Comparison of ENCODE assay signal across 8 mouse cellular contexts in the genomic region with DNA sequence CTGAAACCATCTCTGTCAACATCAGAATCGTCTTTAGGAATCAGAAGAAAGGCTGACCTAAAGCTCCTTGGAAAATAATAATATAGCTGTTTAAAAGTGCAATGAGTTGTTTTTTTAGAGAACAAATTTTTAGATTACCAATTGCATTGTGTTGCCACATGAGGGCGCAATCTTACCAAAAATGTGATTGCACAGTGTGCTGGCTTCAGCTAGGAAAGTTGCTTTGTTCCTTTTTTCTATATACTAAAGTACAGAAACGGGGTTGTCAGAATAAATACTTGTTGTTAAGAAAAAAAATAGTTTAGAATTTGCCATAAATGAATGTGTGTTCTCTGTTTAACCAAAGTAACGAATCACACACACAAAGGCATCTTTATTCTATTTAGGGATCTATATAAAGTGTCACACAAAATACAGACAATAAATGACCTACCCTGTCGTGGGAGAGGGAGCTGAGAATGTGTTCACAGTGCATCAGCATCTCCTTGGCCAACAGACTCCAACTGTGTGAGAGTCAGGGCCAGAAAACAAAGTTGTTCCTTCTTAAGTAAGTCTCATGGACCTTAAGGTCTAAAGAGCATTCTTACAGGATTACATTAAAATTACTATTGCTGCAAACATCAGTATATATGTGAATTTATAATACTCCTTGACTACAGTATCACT.
DNase-seq lines count a peak whose midpoint lies in the region; ATAC-seq and TF ChIP-seq lines count a peak whose summit lies in the region.

No protein-coding gene starts in this region.

- H3K4me1 ChIP-seq in kidney, adult 2 months (ENCODE audit: control insufficient read depth, insufficient read depth, low read length): no peaks in the 10 kb centered on the region
- H3K4me1 ChIP-seq in forebrain, embryonic 13.5 days: no peaks in the 10 kb centered on the region
- no peaks in the 10 kb centered on the region for H3K4me1 ChIP-seq in limb, embryonic 14.5 days (ENCODE audit: control insufficient read depth, insufficient read depth, low read length)
- no peaks in the 10 kb centered on the region for H3K4me1 ChIP-seq in thymus, adult 2 months (replicated peaks; ENCODE audit: control insufficient read depth, insufficient read depth, low read length)

- H3K9ac ChIP-seq in forebrain, embryonic 13.5 days: no peak overlapping the region
- H3K9ac ChIP-seq in limb, embryonic 14.5 days (ENCODE audit: low read depth, low read length, severe bottlenecking): no peak overlapping the region

- no peak for TF ChIP-seq POLR2A in kidney, adult 2 months (IDR thresholded peaks at IDR 0.05; ENCODE audit: low read depth, low read length)
- no peak for TF ChIP-seq POLR2A in limb, embryonic 14.5 days (IDR thresholded peaks at IDR 0.05; ENCODE audit: borderline replicate concordance, extremely low read depth, insufficient read depth, insufficient read length)
- no peak for TF ChIP-seq POLR2A in thymus, adult 2 months (IDR thresholded peaks at IDR 0.05; ENCODE audit: control insufficient read depth, extremely low read depth, insufficient read depth, low read length, poor library complexity)

- no peak overlapping the region for H3K4me3 ChIP-seq in kidney, adult 2 months (ENCODE audit: insufficient read depth, low read depth, low read length)
- H3K4me3 ChIP-seq in forebrain, embryonic 13.5 days: no peak overlapping the region
- no peak overlapping the region for H3K4me3 ChIP-seq in limb, embryonic 14.5 days (replicated peaks; ENCODE audit: low read length)
- no peak overlapping the region for H3K4me3 ChIP-seq in thymus, adult 2 months (ENCODE audit: control insufficient read depth, insufficient read depth, low read length)

- ATAC-seq in forebrain, embryonic 13.5 days: peak; percentile 75
- ATAC-seq in limb, embryonic 14.5 days (ENCODE audit: low FRiP score, low read depth): no peak

- 13% methylated on average over 5 of the region's 5 CpGs for WGBS in kidney, adult 2 months
- 11% methylated on average over 5 of the region's 5 CpGs for WGBS in forebrain, embryonic 13.5 days
- 18% methylated on average over 5 of the region's 5 CpGs for WGBS in limb, embryonic 14.5 days
- WGBS in thymus, adult 2 months: 27% methylated on average over 5 of the region's 5 CpGs

- no peaks in the 10 kb centered on the region for H3K27me3 ChIP-seq in kidney, adult 2 months (replicated peaks; ENCODE audit: control insufficient read depth, insufficient read depth, low read length)
- H3K27me3 ChIP-seq in forebrain, embryonic 13.5 days: no peaks in the 10 kb centered on the region
- H3K27me3 ChIP-seq in limb, embryonic 14.5 days (ENCODE audit: control insufficient read depth, insufficient read depth, low read length): no peaks in the 10 kb centered on the region
- H3K27me3 ChIP-seq in thymus, adult 2 months (ENCODE audit: control insufficient read depth, insufficient read depth, low read length): no peaks in the 10 kb centered on the region

- no peaks in the 10 kb centered on the region for H3K36me3 ChIP-seq in kidney, adult 2 months (ENCODE audit: control insufficient read depth, insufficient read depth, low read length)
- no peaks in the 10 kb centered on the region for H3K36me3 ChIP-seq in forebrain, embryonic 13.5 days (ENCODE audit: poor library complexity, severe bottlenecking)
- H3K36me3 ChIP-seq in limb, embryonic 14.5 days (ENCODE audit: control insufficient read depth, insufficient read depth, low read length): no peaks in the 10 kb centered on the region
- no peaks in the 10 kb centered on the region for H3K36me3 ChIP-seq in thymus, adult 2 months (ENCODE audit: control insufficient read depth, insufficient read depth, low read length)

- H3K27ac ChIP-seq in kidney, adult 2 months (ENCODE audit: insufficient read depth, low read depth, low read length): no peak overlapping the region
- no peak overlapping the region for H3K27ac ChIP-seq in forebrain, embryonic 13.5 days
- no peak overlapping the region for H3K27ac ChIP-seq in limb, embryonic 14.5 days (replicated peaks; ENCODE audit: low read depth, low read length)
- no peak overlapping the region for H3K27ac ChIP-seq in thymus, adult 2 months (ENCODE audit: control insufficient read depth, insufficient read depth, low read length)

- no peaks in the 10 kb centered on the region for H3K9me3 ChIP-seq in forebrain, embryonic 13.5 days (replicated peaks)
- H3K9me3 ChIP-seq in limb, embryonic 14.5 days (ENCODE audit: control insufficient read depth, low read length): no peaks in the 10 kb centered on the region

- no peak for TF ChIP-seq CTCF in kidney, adult 2 months (conservative IDR thresholded peaks at IDR 0.05; ENCODE audit: insufficient read depth, insufficient read length, low read depth, low read length)
- TF ChIP-seq CTCF in thymus, adult 2 months (IDR thresholded peaks at IDR 0.05; ENCODE audit: borderline replicate concordance, control insufficient read depth, extremely low read depth, insufficient read depth, low read length, poor library complexity): no peak

- H3K4me2 ChIP-seq in forebrain, embryonic 13.5 days: no peak overlapping the region
- H3K4me2 ChIP-seq in limb, embryonic 14.5 days (replicated peaks; ENCODE audit: low read depth, low read length, severe bottlenecking): no peak overlapping the region

- peak; percentile 4 for DNase-seq in kidney, adult 2 months
- DNase-seq in kidney, adult 11 months: no peak
- DNase-seq in CD4-positive helper T cell, adult 2 months (ENCODE audit: low read depth, low spot score): peak; percentile 10
- peak; percentile 20 for DNase-seq in Muller cell, postnatal 12 days (ENCODE audit: inconsistent ontology term)
- peak; percentile 53 for DNase-seq in limb, embryonic 14.5 days (ENCODE audit: low spot score)
- DNase-seq in right cerebral cortex, postnatal 4 days: peak; percentile 69
- no peak for DNase-seq in thymus, adult 2 months

Comparison
In these comparisons a context has a peak if more than half of its experiments do, and no peak if none do; other contexts are left out.
1. DNase-seq: peak in kidney, adult 2 months (single experiment), CD4-positive helper T cell, adult 2 months (single experiment), Muller cell, postnatal 12 days (single experiment), limb, embryonic 14.5 days (single experiment) and right cerebral cortex, postnatal 4 days (single experiment); none in kidney, adult 11 months (single experiment) and thymus, adult 2 months (single experiment).